Mouse (Mus musculus) cerebellum, adult 2 months (tissue): ENCODE data around the gene Rpap3. TPM values are rescaled to one million over a fixed set of nuclear protein-coding genes. Genes with fewer than 3 reads are reported as not detected.

Source experiments
- DNase-seq, 2 experiments: peaks; one replicate each; pipeline ENCODE4 v3.0.0; 2021
- H3K27ac ChIP-seq: fragments of 200-500 bp; 2 replicates; pipeline ENCODE4 v1.5.1; 2012; ENCODE audit warnings: low read length, control low read depth, inconsistent platforms; ENCODE audit not compliant: insufficient read depth
- H3K27me3 ChIP-seq: fragments of 200-500 bp; 2 replicates; pipeline ENCODE4 v1.6.1; 2012; ENCODE audit warnings: inconsistent platforms, mild to moderate bottlenecking, low read length, moderate library complexity; ENCODE audit not compliant: control insufficient read depth, insufficient read depth
- H3K4me1 ChIP-seq: fragments of 200-500 bp; 2 replicates; pipeline ENCODE4 v1.6.1; 2011; ENCODE audit warnings: low read length; ENCODE audit not compliant: control insufficient read depth, insufficient read depth
- H3K4me3 ChIP-seq: fragments of 200-500 bp; replicated peaks from 2 replicates; pipeline ENCODE3; 2011; ENCODE audit warnings: mild to moderate bottlenecking, low read depth, low read length, control low read depth; ENCODE audit not compliant: insufficient read depth
- CTCF ChIP-seq: fragments of 200-500 bp; IDR thresholded peaks from 2 replicates; pipeline ENCODE4 v1.5.1; 2011; ENCODE audit warnings: low read depth, mild to moderate bottlenecking, control low read depth, low read length, moderate library complexity, borderline replicate concordance; ENCODE audit not compliant: insufficient read depth
- POLR2A ChIP-seq: fragments of 200-500 bp; IDR thresholded peaks from 2 replicates; pipeline ENCODE4 v1.6.1; 2011; ENCODE audit warnings: low read length, control low read depth, borderline replicate concordance; ENCODE audit not compliant: insufficient read depth
- WGBS: fragments of 180-500 bp; shearing (Covaris S2); methylation state at CpG from one replicate; pipeline ENCODE4 v1.1.7; 2018; 5-methylcytosine and 5-hydroxymethylcytosine counted together
- polyA plus RNA-seq: library from polyadenylated mRNA; depleted of rRNA; stranded (reverse); fragments of >200 nt; gene quantifications from 2 replicates; pipeline ENCODE4 v1.2.3, GENCODE M21; 2012; rRNA removed

Rpap3 gene
- polyA plus RNA-seq, 1 experiment, result 26.0 TPM

- TF ChIP-seq CTCF (no peak), POLR2A (no peak)
- WGBS, result 90% methylated on average over 14 of the region's 14 CpGs
- DNase-seq, result no peak
- no peak overlapping the region for H3K27ac ChIP-seq
- H3K27me3 ChIP-seq, result no peaks in the 10 kb centered on the region
- H3K4me1 ChIP-seq, result peaks cover 4% of the 10 kb centered on the region; the same call in 1 of the 2 replicates
- no peak overlapping the region for H3K4me3 ChIP-seq
These were observed 48.2 kb downstream of the Rpap3 start for GRCm38 (mm10) chr15:97657420-97657819.

GRCm38 (mm10) chr15:97649726-97650125 lies 55.9 kb downstream of the Rpap3 start:
- Histone ChIP-seq H3K4me3 (no peak overlapping the region), H3K4me1 (peaks cover 5% of the 10 kb centered on the region; the same call in 1 of the 2 replicates)

DNA sequence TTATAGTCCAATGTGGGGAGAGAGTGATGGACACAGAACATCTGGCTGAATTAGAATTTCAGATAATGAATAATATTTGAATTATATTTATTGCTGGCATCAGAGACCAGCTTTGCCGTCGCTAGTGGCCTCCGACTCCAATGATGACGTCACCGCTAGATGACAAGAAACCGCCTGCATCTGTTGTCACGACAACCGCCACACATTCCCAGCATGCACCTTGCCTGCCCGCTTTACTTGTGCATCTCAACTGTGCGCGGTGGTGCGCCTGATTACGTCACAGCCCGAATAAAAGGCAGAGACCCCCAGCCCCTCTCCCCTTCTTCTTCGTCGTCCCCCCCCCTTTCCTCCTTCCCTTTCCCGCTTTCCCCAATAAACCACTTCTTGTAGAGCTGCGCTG lies 57.4 kb downstream of the Rpap3 start:
- Histone ChIP-seq H3K4me1 (peaks cover 5% of the 10 kb centered on the region; the same call in 1 of the 2 replicates), H3K27ac (no peak overlapping the region), H3K27me3 (no peaks in the 10 kb centered on the region), H3K4me3 (no peak overlapping the region)
- peak; percentile 42 to 58 for DNase-seq
- 90% methylated on average over 18 of the region's 18 CpGs for WGBS
- TF ChIP-seq CTCF (no peak), POLR2A (no peak)

More at GRCm38 (mm10) chr15:97649726-97650125, 55.9 kb downstream of the Rpap3 start:
- H3K27me3 ChIP-seq, result no peaks in the 10 kb centered on the region
- TF ChIP-seq POLR2A, result no peak
- no peak for TF ChIP-seq CTCF
- no peak overlapping the region for H3K27ac ChIP-seq
- peak; percentile 56 to 79 for DNase-seq
- 14% methylated on average over 4 of the region's 4 CpGs for WGBS

- no peak for DNase-seq
- Histone ChIP-seq H3K4me1 (peaks cover 5% of the 10 kb centered on the region; the same call in 1 of the 2 replicates), H3K4me3 (no peak overlapping the region), H3K27me3 (no peaks in the 10 kb centered on the region), H3K27ac (no peak overlapping the region)
- no peak for TF ChIP-seq POLR2A
- TF ChIP-seq CTCF, result no peak
- WGBS, result 56% methylated on average over 7 of the region's 7 CpGs
These were observed 59.2 kb downstream of the Rpap3 start for GRCm38 (mm10) chr15:97646426-97646825.

DNA sequence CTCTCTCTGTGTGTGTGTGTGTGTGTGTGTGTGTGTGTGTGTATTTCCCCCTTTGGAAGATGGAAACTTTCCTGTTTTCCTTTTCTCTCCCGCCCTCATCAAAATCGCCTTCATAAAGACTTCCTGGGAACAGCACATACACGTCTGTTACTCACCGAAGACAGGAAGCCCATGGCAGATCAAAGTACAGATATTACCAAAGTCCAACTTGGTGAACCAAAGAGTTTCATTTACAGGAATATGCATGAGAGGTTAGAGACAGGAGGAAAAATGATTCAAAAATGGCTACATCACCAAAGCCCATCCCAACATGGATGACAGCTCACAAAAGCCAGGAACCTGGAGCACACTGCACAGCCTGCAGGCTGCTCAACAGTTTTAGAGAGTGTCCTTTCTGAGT lies 61.6 kb downstream of the Rpap3 start:
- no peak for TF ChIP-seq POLR2A
- no peak for TF ChIP-seq CTCF
- Histone ChIP-seq H3K4me1 (no peaks in the 10 kb centered on the region), H3K27me3 (no peaks in the 10 kb centered on the region), H3K27ac (no peak overlapping the region), H3K4me3 (no peak overlapping the region)
- no peak for DNase-seq
- WGBS, result 96% methylated on average over 4 of the region's 4 CpGs

Other genes starting within 250 kb of the Rpap3 start
- 1.7 and 1.8 TPM in 2 replicates for gene Endou, start 25.5 kb upstream of the Rpap3 start, polyA plus RNA-seq
- 35.0 and 36.5 TPM in 2 replicates for gene Rapgef3, start 62.1 kb upstream of the Rpap3 start, polyA plus RNA-seq
- gene Slc48a1, start 72.7 kb upstream of the Rpap3 start, polyA plus RNA-seq, result 129 and 133 TPM in 2 replicates
- 38.3 and 40.9 TPM in 2 replicates for gene Hdac7, start 138.7 kb upstream of the Rpap3 start, polyA plus RNA-seq
- gene Vdr, start 204.8 kb upstream of the Rpap3 start, polyA plus RNA-seq, result 0.41 and 0.46 TPM in 2 replicates